In genomic region chr7:70117930-70118922, GRCm38 (mm10) we compare ENCODE assay signal across 7 mouse cellular contexts.
A peak's percentile ranks its signal among the peaks of the same experiment; 100 is the strongest.
DNase-seq lines count a peak whose midpoint lies in the region; ATAC-seq lines count a peak whose summit lies in the region.

No protein-coding gene starts in this region.

- H3K4me3 ChIP-seq in lung, embryonic 16.5 days (ENCODE audit: low read length): peak overlapping the region; percentile 33
- peak overlapping the region; percentile 40 for H3K4me3 ChIP-seq in forebrain, embryonic 15.5 days
- peak overlapping the region; percentile 32 for H3K4me3 ChIP-seq in midbrain, embryonic 15.5 days

- peak; percentile 38; the same call in 1 of the 2 replicates for ATAC-seq in lung, embryonic 16.5 days (ENCODE audit: low read depth)
- peak; percentile 86 for ATAC-seq in forebrain, embryonic 15.5 days (replicated peaks)
- peak; percentile 80 for ATAC-seq in midbrain, embryonic 15.5 days (replicated peaks)

- H3K27me3 ChIP-seq in lung, embryonic 16.5 days (ENCODE audit: control insufficient read depth, insufficient read depth, low read depth, low read length): no peaks in the 10 kb centered on the region; the same call in 1 of the 2 replicates
- peaks cover 20% of the 10 kb centered on the region; the same call in 1 of the 2 replicates for H3K27me3 ChIP-seq in forebrain, embryonic 15.5 days
- H3K27me3 ChIP-seq in midbrain, embryonic 15.5 days (replicated peaks): peaks cover 58% of the 10 kb centered on the region

- H3K27ac ChIP-seq in lung, embryonic 16.5 days (ENCODE audit: low read length): no peak overlapping the region
- H3K27ac ChIP-seq in forebrain, embryonic 15.5 days (replicated peaks): peak overlapping the region; percentile 92
- H3K27ac ChIP-seq in midbrain, embryonic 15.5 days: peak overlapping the region; percentile 75

- H3K4me1 ChIP-seq in lung, embryonic 16.5 days (replicated peaks; ENCODE audit: control insufficient read depth, insufficient read depth, low read length): peaks cover 7% of the 10 kb centered on the region; the same call in 1 of the 2 replicates
- peaks cover 35% of the 10 kb centered on the region for H3K4me1 ChIP-seq in forebrain, embryonic 15.5 days
- peaks cover 16% of the 10 kb centered on the region for H3K4me1 ChIP-seq in midbrain, embryonic 15.5 days

- no peaks in the 10 kb centered on the region for H3K9me3 ChIP-seq in lung, embryonic 16.5 days (ENCODE audit: control insufficient read depth, low read length)
- H3K9me3 ChIP-seq in forebrain, embryonic 15.5 days: no peaks in the 10 kb centered on the region
- no peaks in the 10 kb centered on the region for H3K9me3 ChIP-seq in midbrain, embryonic 15.5 days

- H3K36me3 ChIP-seq in lung, embryonic 16.5 days (ENCODE audit: control insufficient read depth, insufficient read depth, low read length): no peaks in the 10 kb centered on the region
- no peaks in the 10 kb centered on the region for H3K36me3 ChIP-seq in forebrain, embryonic 15.5 days
- no peaks in the 10 kb centered on the region for H3K36me3 ChIP-seq in midbrain, embryonic 15.5 days (replicated peaks)

- H3K9ac ChIP-seq in lung, embryonic 16.5 days (ENCODE audit: low read length): no peak overlapping the region
- H3K9ac ChIP-seq in forebrain, embryonic 15.5 days (replicated peaks): peak overlapping the region; percentile 52
- H3K9ac ChIP-seq in midbrain, embryonic 15.5 days: peak overlapping the region; percentile 22; the same call in 1 of the 2 replicates

- DNase-seq in lung, postnatal 36 days: no peak
- peak; percentile 32 for DNase-seq in layer of hippocampus, adult 9-11 months
- DNase-seq in spleen, postnatal 14 days (ENCODE audit: low spot score in 2 of 2): no peak
- no peak for DNase-seq in thymus, postnatal 0 days (ENCODE audit: low spot score)

- 19% methylated on average over 21 of the region's 21 CpGs for WGBS in lung, embryonic 16.5 days
- 3% methylated on average over 21 of the region's 21 CpGs for WGBS in forebrain, embryonic 15.5 days
- WGBS in midbrain, embryonic 15.5 days: 7% methylated on average over 21 of the region's 21 CpGs

- peak overlapping the region; percentile 54 for H3K4me2 ChIP-seq in lung, embryonic 16.5 days (ENCODE audit: low read depth, low read length)
- peak overlapping the region; percentile 83 for H3K4me2 ChIP-seq in forebrain, embryonic 15.5 days (replicated peaks)
- peak overlapping the region; percentile 60 for H3K4me2 ChIP-seq in midbrain, embryonic 15.5 days
